ENCODE assay signal across 9 mouse cellular contexts in genomic region chr17:21231654-21232053, GRCm38 (mm10). TPM values are rescaled to one million over a fixed set of nuclear protein-coding genes. Genes with fewer than 3 reads are reported as not detected.
DNase-seq lines count a peak whose midpoint lies in the region; ATAC-seq and TF ChIP-seq lines count a peak whose summit lies in the region.
"Had no signal": no experiment of that assay in that cellular context is flagged by ENCODE, and none has a peak within 500 bp of the region (broad histone marks: within the 10 kb centered on the region; RNA-seq: fewer than 3 reads in every experiment).

No protein-coding gene starts in this region.

- TF ChIP-seq POLR2A in cerebellum, adult 2 months (IDR thresholded peaks at IDR 0.05; ENCODE audit: borderline replicate concordance, insufficient read depth, low read length): no peak

- no peak overlapping the region for H3K27ac ChIP-seq in cerebellum, adult 2 months (ENCODE audit: insufficient read depth, low read length)
- H3K27ac ChIP-seq: liver, embryonic 15.5 days had no signal

- H3K4me3 ChIP-seq in cerebellum, adult 2 months (replicated peaks; ENCODE audit: insufficient read depth, low read depth, low read length): no peak overlapping the region
- H3K4me3 ChIP-seq: liver, embryonic 15.5 days had no signal

- peak; percentile 0 to 13 for DNase-seq in cerebellum, adult 2 months
- peak; percentile 50 for DNase-seq in 3134 (ENCODE audit: extremely low read depth, insufficient read length, low spot score)
- DNase-seq in adrenal gland, postnatal 10 days: peak; percentile 56
- peak; percentile 72 for DNase-seq in forelimb bud, embryonic 11.5 days (ENCODE audit: low read depth, low spot score)
- DNase-seq in layer of hippocampus, adult 9-11 months: peak; percentile 4
- peak; percentile 47 for DNase-seq in lung, postnatal 14 days
- DNase-seq in spleen, postnatal 10 days (ENCODE audit: low spot score in 2 of 2): peak; percentile 26 to 55

- no peaks in the 10 kb centered on the region for H3K27me3 ChIP-seq in cerebellum, adult 2 months (ENCODE audit: control insufficient read depth, insufficient read depth, low read length)
- H3K27me3 ChIP-seq: liver, embryonic 15.5 days had no signal

- TF ChIP-seq CTCF in cerebellum, adult 2 months (IDR thresholded peaks at IDR 0.05; ENCODE audit: borderline replicate concordance, insufficient read depth, low read depth, low read length): peak; percentile 12; the same call in 1 of the 2 replicates

- ATAC-seq in cerebellum, adult (ENCODE audit: insufficient number of reproducible peaks, low FRiP score, low TSS enrichment): no peak

- H3K4me1 ChIP-seq in cerebellum, adult 2 months (ENCODE audit: control insufficient read depth, insufficient read depth, low read length): no peaks in the 10 kb centered on the region
- H3K4me1 ChIP-seq: liver, embryonic 15.5 days had no signal

- WGBS in cerebellum, adult 2 months: 18% methylated on average over 9 of the region's 9 CpGs

RNA-seq across cellular contexts. Expression of gene Vmn1r234, which starts 5.8 kb away (rescaled TPM):
- polyA plus RNA-seq in cerebellum, adult 2 months (2012; rRNA removed): not detected in 2 replicates
- total RNA-seq in adrenal gland, postnatal 10 days (2021): not detected
- polyA plus RNA-seq: liver, embryonic 15.5 days had no signal

RNA-seq across cellular contexts. Expression of gene Vmn1r235, which starts 24.6 kb away (rescaled TPM):
- polyA plus RNA-seq in cerebellum, adult 2 months (2012; rRNA removed): not detected in 2 replicates
- total RNA-seq in adrenal gland, postnatal 10 days (2021): not detected
- polyA plus RNA-seq: liver, embryonic 15.5 days had no signal

RNA-seq across cellular contexts. Expression of gene Vmn1r236, which starts 51.1 kb away (rescaled TPM):
- not detected in 2 replicates for polyA plus RNA-seq in cerebellum, adult 2 months (2012; rRNA removed)
- not detected for total RNA-seq in adrenal gland, postnatal 10 days (2021)
- polyA plus RNA-seq: liver, embryonic 15.5 days had no signal

Comparison
In these comparisons a context has a peak if more than half of its experiments do, and no peak if none do; other contexts are left out.
1. DNase-seq: peak in every context shown above with its lines; median percentile 72 in forelimb bud, embryonic 11.5 days; 56 in adrenal gland, postnatal 10 days; 50 in 3134; 47 in lung, postnatal 14 days; 40 in spleen, postnatal 10 days; 6 in cerebellum, adult 2 months; 4 in layer of hippocampus, adult 9-11 months.